Mouse (Mus musculus) leukemia stem cell, adult 10-12 weeks (primary cell): ENCODE data around the gene Kat7. TPM values are rescaled to one million over a fixed set of nuclear protein-coding genes. Genes with fewer than 3 reads are reported as not detected.

Experiments used
- polyA plus RNA-seq: library from polyadenylated mRNA; stranded (reverse); fragments of >175 nt; gene quantifications from 2 replicates; pipeline ENCODE4 v1.2.3, GENCODE M21; 2012; ENCODE audit warnings: low replicate concordance

The Kat7 gene
- 13.4 and 13.6 TPM in 2 replicates for polyA plus RNA-seq

DNA sequence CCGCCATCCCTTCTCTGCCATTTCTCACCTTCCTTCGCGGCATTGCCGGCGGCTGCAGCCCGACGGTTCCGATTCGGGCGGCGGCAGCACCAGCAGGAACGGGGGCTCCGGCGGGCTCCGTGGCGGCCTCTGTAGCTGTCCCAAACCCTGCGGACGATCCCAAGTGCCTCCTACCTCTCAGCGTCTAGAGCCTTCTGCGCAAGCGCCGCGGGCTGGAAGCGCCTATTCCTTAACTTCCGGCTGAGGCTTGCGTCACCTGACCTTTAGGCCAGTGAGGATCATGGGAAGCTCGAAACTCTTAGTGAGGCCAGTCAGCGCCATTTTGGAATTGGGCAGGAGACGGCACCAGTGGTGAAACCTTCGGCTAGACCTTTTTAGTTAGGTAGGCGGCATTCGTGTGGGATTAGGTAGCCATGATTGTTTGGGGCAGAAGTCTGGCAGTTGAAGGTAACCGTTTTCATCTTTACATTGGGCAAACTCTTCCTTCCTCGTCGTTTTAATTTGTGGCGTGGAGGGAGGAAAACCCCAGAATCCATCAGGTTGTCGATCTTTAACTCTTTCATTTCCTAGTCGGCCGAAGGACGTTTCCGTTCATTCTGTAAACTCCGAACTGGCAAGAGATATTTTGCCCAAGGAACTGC, at the start of gene Kat7:
Kat7 (minus strand) TSS at position 240 of the 641 bp plus-strand sequence.

DNA sequence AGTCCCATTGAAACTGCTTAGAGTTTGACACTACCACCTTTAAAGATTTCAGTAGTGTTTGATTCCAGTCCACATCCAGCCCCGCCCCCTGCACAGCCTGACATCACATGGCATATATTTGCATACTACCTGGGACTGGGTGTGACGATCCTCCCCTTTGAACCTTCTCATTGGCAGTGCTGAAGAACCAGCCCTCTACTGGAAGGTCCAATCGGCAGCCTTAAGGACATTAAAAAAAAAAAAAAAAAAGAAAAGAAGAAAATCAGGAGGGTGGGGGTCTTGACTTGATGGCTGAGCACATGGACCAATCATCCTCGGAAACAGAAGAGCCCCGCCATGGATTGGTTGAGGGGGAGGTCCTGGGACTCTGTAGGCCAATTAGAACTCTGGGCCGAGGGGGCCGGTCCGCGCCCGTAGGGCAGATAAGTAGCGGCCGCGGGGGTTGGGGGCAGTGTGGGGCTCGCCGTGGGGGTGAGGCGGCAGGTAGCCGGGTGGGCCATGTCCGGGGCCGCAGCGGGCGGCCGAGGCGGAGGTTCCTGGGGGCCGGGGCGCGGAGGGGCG, 26.6 kb upstream of the Kat7 start, which contains the start of gene Fam117a:
Fam117a (plus strand) TSS at position 451 of the 561 bp plus-strand sequence.

DNA sequence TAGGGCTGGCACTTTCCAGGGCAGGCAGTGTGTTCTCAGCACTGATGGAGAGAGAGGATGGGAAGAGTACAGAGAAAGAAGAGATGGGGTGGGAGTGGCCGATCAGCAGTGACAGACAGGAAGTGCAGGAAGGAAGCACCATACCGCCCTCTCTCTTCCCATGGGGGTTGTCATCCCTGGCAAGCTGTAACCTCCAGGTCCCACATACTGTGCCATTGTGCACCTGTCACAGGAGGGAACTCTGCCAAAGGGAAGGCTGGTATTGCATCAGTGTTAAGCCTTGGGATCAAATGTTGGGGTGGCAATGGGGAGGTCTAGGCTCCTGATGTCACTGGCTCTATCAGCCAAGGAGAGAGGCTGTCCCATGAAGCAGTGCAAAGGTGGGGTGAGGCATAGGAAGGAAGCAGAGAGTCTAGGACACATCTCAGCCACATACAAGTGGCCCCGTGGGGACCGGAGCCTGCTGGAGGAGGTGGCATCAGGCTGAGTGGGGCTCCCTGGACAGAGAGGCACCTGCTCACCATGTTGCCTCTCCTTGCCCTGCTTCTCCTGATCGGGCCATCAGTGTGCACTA, 48.8 kb downstream of the Kat7 start, which contains the start of gene Tac4:
Tac4 (plus strand) TSS at position 352 of the 574 bp plus-strand sequence.

Other genes with a start within 250 kb of the Kat7 start
- 1.3 and 1.8 TPM in 2 replicates for gene Itga3, start 233.4 kb downstream of the Kat7 start, polyA plus RNA-seq
- gene Dlx3, start 190.1 kb downstream of the Kat7 start, polyA plus RNA-seq, result not detected in 2 replicates
- gene Dlx4, start 164.0 kb downstream of the Kat7 start, polyA plus RNA-seq, result 0.07 TPM in 1 of 2 replicates, not detected in the other
- 0.18 TPM in 1 of 2 replicates, not detected in the other for gene Tac4, start 48.7 kb downstream of the Kat7 start, polyA plus RNA-seq
- gene Fam117a, start 26.8 kb upstream of the Kat7 start, polyA plus RNA-seq, result 359 and 506 TPM in 2 replicates
- gene Slc35b1, start 74.4 kb upstream of the Kat7 start, polyA plus RNA-seq, result 11.3 and 25.3 TPM in 2 replicates
- gene Spop, start 103.8 kb upstream of the Kat7 start, polyA plus RNA-seq, result 16.1 and 21.7 TPM in 2 replicates
- gene Nxph3, start 204.3 kb upstream of the Kat7 start, polyA plus RNA-seq, result 0.08 TPM in 1 of 2 replicates, not detected in the other